Mouse (Mus musculus) E14TG2a.4 (cell line): ENCODE results near the gene Pilrb1.

Source experiments
- CTCF ChIP-seq: conservative IDR thresholded peaks from 2 replicates; pipeline ENCODE4 v1.5.1; 2014; ENCODE audit warnings: low read length
- NANOG ChIP-seq: IDR thresholded peaks from 2 replicates; pipeline ENCODE4 v1.6.1; 2014; ENCODE audit warnings: borderline replicate concordance, low read length, mixed read lengths
- POU5F1 ChIP-seq: IDR thresholded peaks from 2 replicates; pipeline ENCODE4 v1.6.1; 2014; ENCODE audit warnings: low read length, borderline replicate concordance

- TF ChIP-seq CTCF, result no peak; the same call in 1 of the 2 replicates
- no peak for TF ChIP-seq NANOG
- no peak for TF ChIP-seq POU5F1
Measured at GRCm38 (mm10) chr5:137833500-137833899, 24.4 kb downstream of the Pilrb1 start.
